Mouse (Mus musculus) intestine, postnatal 0 days (tissue): ENCODE measurements at regions not wholly inside any gene's neighbourhood (a gene's known extent, or its start where the extent isn't known, plus 50 kb on each side); places are given as distances from the start of the nearest gene placed in this dataset.

Experiments
- ATAC-seq: fragments of 200-750 bp; cut with Nextera tagmentation; 2 replicates; pipeline ENCODE4 v1.8.0; 2017; ENCODE audit warnings: mild to moderate bottlenecking, moderate TSS enrichment, moderate library complexity
- H3K27ac ChIP-seq: fragments of 300-500 bp; sonication (generic); 2 replicates; pipeline ENCODE4 v1.5.1; 2014; ENCODE audit warnings: mild to moderate bottlenecking, low read depth, low read length, moderate library complexity
- H3K27me3 ChIP-seq: fragments of 300-500 bp; sonication (generic); replicated peaks from 2 replicates; pipeline ENCODE4 v1.6.1; 2014; ENCODE audit warnings: low read length, mixed read lengths; ENCODE audit not compliant: control insufficient read depth, insufficient read depth
- H3K36me3 ChIP-seq: fragments of 300-500 bp; sonication (generic); 2 replicates; pipeline ENCODE4 v1.6.1; 2014; ENCODE audit warnings: mild to moderate bottlenecking, moderate library complexity; ENCODE audit not compliant: control insufficient read depth, insufficient read depth
- H3K4me1 ChIP-seq: fragments of 300-500 bp; sonication (generic); replicated peaks from 2 replicates; pipeline ENCODE4 v1.6.1; 2014; ENCODE audit warnings: antibody characterized with exemption, low read length, mixed read lengths; ENCODE audit not compliant: control insufficient read depth, insufficient read depth
- H3K4me2 ChIP-seq: fragments of 300-500 bp; sonication (generic); replicated peaks from 2 replicates; pipeline ENCODE4 v1.6.1; 2014; ENCODE audit warnings: low read depth, mild to moderate bottlenecking, moderate library complexity
- H3K4me3 ChIP-seq: fragments of 300-500 bp; sonication (generic); 2 replicates; pipeline ENCODE4 v1.5.1; 2014; ENCODE audit warnings: low read depth, low read length
- H3K9ac ChIP-seq: fragments of 300-500 bp; sonication (generic); 2 replicates; pipeline ENCODE4 v1.6.1; 2014; ENCODE audit warnings: mild to moderate bottlenecking, low read depth, low read length
- H3K9me3 ChIP-seq: fragments of 300-500 bp; sonication (generic); 2 replicates; pipeline ENCODE4 v1.6.1; 2016; ENCODE audit warnings: mixed run types; ENCODE audit not compliant: control insufficient read depth
- CTCF ChIP-seq: sonication (generic); IDR thresholded peaks from 2 replicates; pipeline ENCODE4 v1.5.1; 2016; ENCODE audit warnings: low read depth, mild to moderate bottlenecking, control low read depth, antibody characterized with exemption, moderate library complexity
- WGBS: fragments of 180-500 bp; shearing (Covaris S2); extraction: QIAGEN DNeasy Blood & Tissue Kit; methylation state at CpG from one replicate; pipeline ENCODE4 v1.1.7; 2014; 5-methylcytosine and 5-hydroxymethylcytosine counted together

DNA sequence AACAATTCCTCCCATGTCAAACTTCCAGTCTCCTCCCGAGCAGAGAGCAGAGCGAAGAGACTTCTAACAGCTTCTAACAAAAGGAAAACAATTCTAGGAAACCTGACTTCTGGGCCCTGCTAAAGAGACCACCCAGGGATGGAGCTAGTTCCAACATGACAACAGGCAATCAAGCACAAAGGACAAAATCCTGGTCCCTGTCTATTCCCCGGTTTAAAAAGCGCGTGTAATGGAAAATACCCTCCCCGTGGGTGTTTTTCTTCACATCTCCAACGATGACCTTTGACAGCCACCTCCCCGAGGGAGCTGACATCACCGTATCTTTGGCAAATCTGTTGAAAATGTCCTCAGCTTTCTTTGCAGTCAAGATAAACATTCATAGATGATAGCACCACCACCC, 256.9 kb upstream of the Jmjd1c start:
- Histone ChIP-seq H3K27me3 (no peaks in the 10 kb centered on the region), H3K9ac (no peak overlapping the region), H3K27ac (no peak overlapping the region), H3K4me1 (no peaks in the 10 kb centered on the region), H3K4me3 (no peak overlapping the region), H3K36me3 (no peaks in the 10 kb centered on the region), H3K9me3 (no peaks in the 10 kb centered on the region), H3K4me2 (no peak overlapping the region)
- 59% methylated on average over 9 of the region's 9 CpGs for whole genome bisulfite sequencing
- no peak for TF ChIP-seq CTCF
- ATAC-seq: no peak

DNA sequence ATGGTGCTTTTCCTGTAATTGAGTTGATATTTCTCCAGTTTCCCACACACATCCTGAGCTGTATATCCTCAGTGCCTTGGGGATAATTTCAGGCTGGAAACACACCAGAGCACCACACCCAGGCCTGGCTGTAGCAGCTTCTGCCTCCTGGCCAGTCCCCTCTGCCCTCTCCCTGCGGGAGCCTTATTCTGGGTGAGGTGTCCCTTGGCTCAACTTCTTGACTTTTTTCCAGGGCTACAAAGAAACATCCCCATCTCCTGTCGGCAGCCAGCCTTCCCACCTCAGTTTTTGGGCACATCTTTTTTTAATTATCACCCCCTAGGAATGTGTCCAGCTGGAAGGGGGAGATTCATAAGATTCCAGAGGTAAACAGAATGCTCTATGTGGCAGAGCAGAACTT, 252.7 kb upstream of the Jmjd1c start:
- ATAC-seq: no peak
- TF ChIP-seq CTCF: no peak
- no peaks in the 10 kb centered on the region for H3K27me3 ChIP-seq
- H3K9ac ChIP-seq: no peak overlapping the region
- no peak overlapping the region for H3K4me2 ChIP-seq
- H3K9me3 ChIP-seq: no peaks in the 10 kb centered on the region
- H3K36me3 ChIP-seq: no peaks in the 10 kb centered on the region
- H3K4me1 ChIP-seq: no peaks in the 10 kb centered on the region
- no peak overlapping the region for H3K27ac ChIP-seq
- no peak overlapping the region for H3K4me3 ChIP-seq
- 75% methylated on average over 2 of the region's 2 CpGs for WGBS

GRCm38 (mm10) chr10:66848778-66849177, 247.1 kb upstream of the Jmjd1c start:
- no peak for TF ChIP-seq CTCF
- no peak overlapping the region for H3K27ac ChIP-seq
- no peaks in the 10 kb centered on the region for H3K36me3 ChIP-seq
- no peaks in the 10 kb centered on the region for H3K27me3 ChIP-seq
- WGBS: 81% methylated on average over 5 of the region's 5 CpGs
- H3K4me1 ChIP-seq: 0 out of 2 replicates have a peak, but pooled peaks cover 3% of the 10 kb centered on the region
- H3K4me3 ChIP-seq: no peak overlapping the region
- no peak overlapping the region for H3K9ac ChIP-seq
- no peak for ATAC-seq
- H3K9me3 ChIP-seq: no peaks in the 10 kb centered on the region
- H3K4me2 ChIP-seq: no peak overlapping the region

DNA sequence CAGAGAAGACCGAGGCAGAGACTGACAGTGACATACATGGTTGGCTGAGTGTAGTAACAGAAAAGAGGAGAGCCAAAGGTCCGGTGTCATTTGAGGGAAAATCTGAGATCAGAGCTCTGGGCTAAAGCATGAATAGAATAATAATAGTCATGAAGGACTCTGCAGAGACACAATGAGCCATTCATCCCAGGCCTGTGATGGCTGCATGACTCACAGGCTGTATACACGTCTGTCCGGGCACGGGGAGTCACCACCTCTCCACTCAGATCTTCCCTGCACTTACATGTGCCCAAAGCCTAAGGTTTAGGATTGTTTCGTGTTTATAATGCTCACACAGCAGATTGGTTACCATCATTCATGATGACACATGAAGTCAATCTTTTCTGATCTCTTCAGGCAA, 246.2 kb upstream of the Jmjd1c start:
- no peaks in the 10 kb centered on the region for H3K36me3 ChIP-seq
- 64% methylated on average over 6 of the region's 6 CpGs for WGBS
- no peak overlapping the region for H3K27ac ChIP-seq
- no peak for TF ChIP-seq CTCF
- H3K9me3 ChIP-seq: no peaks in the 10 kb centered on the region
- no peak for ATAC-seq
- no peak overlapping the region for H3K4me2 ChIP-seq
- no peaks in the 10 kb centered on the region for H3K27me3 ChIP-seq
- H3K4me1 ChIP-seq: 0 out of 2 replicates have a peak, but pooled peaks cover 3% of the 10 kb centered on the region
- H3K4me3 ChIP-seq: no peak overlapping the region
- no peak overlapping the region for H3K9ac ChIP-seq

DNA sequence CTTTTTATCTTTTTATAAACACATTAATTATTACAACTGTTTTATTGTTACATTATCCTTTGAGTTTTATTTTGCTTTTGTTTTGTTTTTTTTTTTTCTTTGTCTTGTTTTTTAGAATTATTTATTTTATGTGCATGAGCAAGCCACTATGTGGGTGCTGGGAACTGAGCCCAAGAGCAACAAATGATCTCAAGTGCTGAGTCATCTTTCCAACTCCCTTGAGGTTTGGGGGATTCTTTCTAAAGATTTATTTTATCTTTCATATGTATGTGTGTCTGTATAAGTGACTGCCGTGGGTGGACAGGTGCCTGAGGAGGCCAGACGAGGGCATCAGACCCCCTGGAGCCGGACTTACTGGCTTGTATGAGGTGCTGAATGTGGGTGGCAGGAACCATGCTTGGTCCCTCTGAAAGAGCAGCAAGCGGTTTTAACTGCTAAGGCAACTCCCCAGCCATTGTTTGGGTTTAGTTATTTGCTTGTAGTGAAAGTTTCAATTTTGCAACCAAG, 244.9 kb upstream of the Jmjd1c start:
- Histone ChIP-seq H3K9ac (no peak overlapping the region), H3K27ac (no peak overlapping the region), H3K4me3 (no peak overlapping the region), H3K4me1 (0 out of 2 replicates have a peak, but pooled peaks cover 3% of the 10 kb centered on the region), H3K27me3 (no peaks in the 10 kb centered on the region), H3K9me3 (no peaks in the 10 kb centered on the region), H3K4me2 (no peak overlapping the region), H3K36me3 (no peaks in the 10 kb centered on the region)
- ATAC-seq: no peak
- WGBS: 71% methylated on average over 4 of the region's 4 CpGs
- no peak for TF ChIP-seq CTCF

DNA sequence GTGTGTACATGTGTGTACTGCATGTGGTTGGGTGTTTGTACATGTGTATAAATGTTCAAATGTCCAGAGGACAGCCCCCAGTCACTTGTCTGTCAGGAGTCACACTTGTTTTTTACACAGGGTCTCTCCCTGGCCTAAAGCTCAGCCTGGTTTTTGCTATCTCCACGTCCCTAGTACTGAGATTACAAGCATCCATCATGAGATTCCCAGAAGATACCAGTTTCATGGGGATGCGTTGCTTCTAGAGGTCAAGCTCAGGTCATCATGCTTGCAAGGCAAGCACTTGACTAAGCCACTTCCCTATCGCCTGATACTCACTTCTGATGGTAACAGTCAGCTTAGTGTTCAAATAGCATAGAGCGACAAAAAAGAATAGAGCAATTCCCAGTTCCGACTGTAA, 244.1 kb upstream of the Jmjd1c start:
- no peak overlapping the region for H3K27ac ChIP-seq
- WGBS: 59% methylated on average over 5 of the region's 5 CpGs
- no peak for ATAC-seq

GRCm38 (mm10) chr10:66852708-66853107, 243.2 kb upstream of the Jmjd1c start:
- Histone ChIP-seq H3K4me3 (no peak overlapping the region), H3K27ac (no peak overlapping the region), H3K27me3 (no peaks in the 10 kb centered on the region), H3K9me3 (no peaks in the 10 kb centered on the region), H3K4me2 (no peak overlapping the region), H3K36me3 (no peaks in the 10 kb centered on the region), H3K4me1 (0 out of 2 replicates have a peak, but pooled peaks cover 3% of the 10 kb centered on the region), H3K9ac (no peak overlapping the region)
- no peak for ATAC-seq
- no peak for TF ChIP-seq CTCF
- 55% methylated on average over 5 of the region's 5 CpGs for WGBS

More for the DNA sequence above, 244.1 kb upstream of the Jmjd1c start:
- Histone ChIP-seq H3K9ac (no peak overlapping the region), H3K36me3 (no peaks in the 10 kb centered on the region), H3K9me3 (no peaks in the 10 kb centered on the region), H3K27me3 (no peaks in the 10 kb centered on the region), H3K4me1 (0 out of 2 replicates have a peak, but pooled peaks cover 3% of the 10 kb centered on the region), H3K4me3 (no peak overlapping the region), H3K4me2 (no peak overlapping the region)
- TF ChIP-seq CTCF: no peak
